Mouse (Mus musculus): ENCODE measurements around the gene Ttc28.

The Ttc28 gene

DNA sequence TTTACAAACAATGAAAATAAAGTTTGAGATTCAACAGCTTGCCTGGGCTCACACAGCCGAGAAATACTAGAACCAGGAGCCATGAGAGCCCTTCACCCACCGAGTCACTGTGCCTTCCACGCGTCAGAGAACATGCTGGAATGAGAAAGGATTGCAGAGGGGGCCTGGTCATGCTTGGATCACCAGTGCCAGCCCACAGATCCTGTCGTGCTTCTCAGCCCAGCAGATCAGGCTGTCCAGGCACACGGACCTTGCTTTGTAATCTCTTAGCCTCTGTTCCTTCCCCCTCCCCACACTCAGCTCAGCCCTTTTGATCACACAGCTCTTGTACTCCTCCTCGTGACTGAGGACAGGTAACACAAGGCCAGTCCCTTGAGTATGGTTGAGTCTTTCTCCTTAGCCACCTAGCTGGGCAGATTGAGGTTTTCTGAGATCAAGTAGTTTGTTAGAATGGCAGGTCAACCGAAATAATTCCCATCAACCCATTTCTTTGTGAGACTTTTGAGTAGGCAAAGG is 334.4 kb downstream of the Ttc28 start:
- no peak for DNase-seq (ENCODE audit: low spot score)

DNA sequence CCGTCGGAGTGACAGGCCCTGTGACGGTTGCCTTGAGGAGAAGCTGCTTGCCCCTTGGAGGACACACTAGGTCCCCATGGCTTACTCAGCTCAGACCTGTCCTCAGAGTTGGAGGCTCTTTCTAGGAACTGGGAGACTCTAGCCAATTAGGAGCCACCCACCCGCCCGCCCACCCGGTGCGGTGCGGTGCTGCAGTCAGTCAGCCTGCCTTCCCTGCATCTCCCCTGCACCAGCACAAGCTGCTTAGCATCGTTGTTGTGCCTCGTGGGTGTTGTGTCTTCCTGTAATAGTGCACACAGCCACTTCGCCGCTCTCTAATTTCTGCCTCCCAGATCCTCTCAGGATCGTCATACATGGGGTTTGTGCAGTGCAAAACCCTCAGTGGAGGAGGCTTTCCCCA is 335.3 kb downstream of the Ttc28 start:
- no peak for DNase-seq (ENCODE audit: low spot score)

DNA sequence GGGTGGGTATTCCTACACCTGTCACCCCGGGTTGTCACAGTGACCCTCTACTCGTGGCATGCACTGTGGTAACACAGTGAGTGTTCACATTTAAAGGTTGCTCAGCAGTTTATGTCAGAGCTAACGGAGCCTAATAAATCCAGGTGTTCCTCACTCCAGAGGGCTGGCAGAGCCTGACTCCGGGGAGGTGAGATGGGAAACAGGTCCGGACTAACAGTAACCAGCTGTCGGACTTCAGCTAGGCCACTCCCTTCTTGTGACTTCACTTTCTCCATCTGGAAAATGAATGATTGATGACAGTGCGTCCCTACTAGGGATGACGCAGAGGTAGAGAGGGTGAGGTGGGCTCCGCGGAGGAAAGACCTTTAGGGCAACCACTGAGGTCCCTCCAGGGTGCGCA is 336.1 kb downstream of the Ttc28 start:
- no peak for DNase-seq (ENCODE audit: low spot score)

DNA sequence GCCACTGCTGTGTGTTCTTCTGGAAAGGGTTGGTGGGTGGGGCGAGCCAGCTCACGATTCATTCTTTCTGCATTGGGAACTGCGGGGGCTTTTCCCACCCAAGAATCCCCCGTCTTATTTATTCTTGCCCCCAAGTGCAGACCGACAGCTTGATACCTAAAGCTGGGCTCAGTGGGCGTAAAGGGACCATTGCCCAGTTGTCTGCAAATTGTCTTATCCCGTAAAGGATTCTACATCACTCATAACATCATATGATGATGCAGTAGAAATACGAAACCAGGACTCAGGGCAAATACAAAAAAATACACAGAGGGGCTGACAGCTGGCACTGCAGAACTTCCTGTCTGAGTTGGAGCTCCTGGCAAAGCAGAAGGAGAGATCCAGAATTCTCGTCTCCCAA is 336.6 kb downstream of the Ttc28 start:
- no peak for DNase-seq (ENCODE audit: low spot score)

DNA sequence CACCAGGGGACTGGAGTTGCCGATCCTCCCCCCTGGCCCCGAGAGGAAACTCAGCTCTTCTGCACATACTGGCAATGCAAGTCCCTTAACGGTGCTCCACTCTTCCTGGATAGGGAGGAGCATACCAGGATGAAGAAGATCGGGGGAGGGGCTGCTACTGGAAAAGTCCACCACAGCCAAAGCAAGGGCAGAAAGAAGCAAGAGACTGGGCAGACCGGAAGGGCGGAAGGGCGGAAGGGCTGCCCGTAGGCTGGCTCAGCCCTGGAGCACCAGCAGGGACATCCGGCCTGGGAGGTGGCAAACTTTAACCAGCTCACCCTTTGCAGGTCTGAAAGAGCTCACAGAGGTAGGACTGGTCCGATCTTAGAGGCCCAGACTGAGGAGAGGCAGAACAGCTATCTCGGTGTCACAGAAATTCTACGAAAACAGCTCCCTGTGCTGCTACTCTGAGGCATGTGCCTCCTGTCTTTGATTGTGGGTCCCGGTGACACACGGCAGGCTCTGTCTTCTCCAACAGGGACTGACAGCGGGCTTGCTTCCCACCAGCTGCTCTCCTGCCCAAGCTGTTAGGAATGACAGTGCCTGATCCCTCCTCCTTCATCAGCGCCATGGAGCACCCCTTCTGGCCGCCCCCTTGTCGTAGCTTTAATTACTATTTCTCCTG is 338.0 kb downstream of the Ttc28 start:
- no peak for DNase-seq (ENCODE audit: low spot score)

DNA sequence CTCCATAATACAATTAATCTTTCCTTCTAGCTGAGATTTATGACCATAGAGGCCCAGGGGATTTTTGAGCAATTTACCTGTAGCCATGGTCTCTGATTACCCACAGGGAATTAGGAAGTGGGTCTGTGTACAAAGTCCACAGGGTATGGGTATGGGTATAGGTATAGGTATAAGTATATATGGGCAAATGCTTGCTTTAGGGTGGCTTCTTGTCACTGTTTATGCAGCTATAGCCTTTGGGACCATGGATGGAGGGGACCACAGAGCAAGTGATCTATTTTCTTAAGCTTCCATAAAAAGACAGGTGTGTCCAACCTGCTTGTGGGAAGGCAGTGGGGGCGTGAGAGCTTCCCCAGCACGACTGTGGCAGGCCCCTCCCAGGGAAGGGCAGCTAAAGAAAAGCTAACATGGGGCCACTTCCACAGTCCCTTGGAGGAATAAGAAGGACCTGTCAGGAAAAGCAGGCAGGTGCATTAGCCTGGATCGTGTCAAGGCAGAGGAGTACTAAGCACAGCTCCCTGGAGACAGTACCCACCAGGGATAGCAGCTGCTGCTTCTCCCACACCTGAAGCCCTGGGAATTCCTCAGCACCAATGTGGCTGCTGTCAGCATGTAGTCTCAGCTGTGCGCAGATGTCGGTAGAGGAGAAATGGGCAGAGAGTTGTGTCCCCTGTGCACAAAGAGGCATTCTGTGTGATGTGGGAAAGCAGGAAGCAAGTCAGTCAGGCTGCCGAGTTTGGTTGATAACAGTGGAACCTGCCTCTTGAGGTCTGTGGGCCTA is 338.7 kb downstream of the Ttc28 start:
- DNase-seq (ENCODE audit: low spot score): no peak

DNA sequence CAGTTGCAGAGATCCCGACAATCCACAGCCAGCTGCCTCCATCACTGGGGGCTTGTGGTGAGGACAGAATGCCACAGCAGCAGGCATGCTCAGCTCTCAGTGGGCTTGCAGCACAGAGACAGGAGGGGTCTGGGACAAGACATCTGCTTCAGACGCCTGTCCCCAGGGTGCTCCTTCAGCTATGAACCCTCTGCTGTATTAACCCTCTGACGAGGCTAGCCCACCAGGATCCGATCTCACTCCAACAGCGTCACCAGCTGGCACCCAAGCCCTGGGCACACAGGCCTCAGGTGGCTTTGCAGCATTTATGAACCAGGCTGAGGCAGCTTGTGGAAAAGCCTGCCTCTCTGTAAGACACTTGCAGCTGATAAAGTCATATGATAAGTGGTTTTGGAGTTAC is 339.4 kb downstream of the Ttc28 start:
- DNase-seq (ENCODE audit: low spot score): no peak

DNA sequence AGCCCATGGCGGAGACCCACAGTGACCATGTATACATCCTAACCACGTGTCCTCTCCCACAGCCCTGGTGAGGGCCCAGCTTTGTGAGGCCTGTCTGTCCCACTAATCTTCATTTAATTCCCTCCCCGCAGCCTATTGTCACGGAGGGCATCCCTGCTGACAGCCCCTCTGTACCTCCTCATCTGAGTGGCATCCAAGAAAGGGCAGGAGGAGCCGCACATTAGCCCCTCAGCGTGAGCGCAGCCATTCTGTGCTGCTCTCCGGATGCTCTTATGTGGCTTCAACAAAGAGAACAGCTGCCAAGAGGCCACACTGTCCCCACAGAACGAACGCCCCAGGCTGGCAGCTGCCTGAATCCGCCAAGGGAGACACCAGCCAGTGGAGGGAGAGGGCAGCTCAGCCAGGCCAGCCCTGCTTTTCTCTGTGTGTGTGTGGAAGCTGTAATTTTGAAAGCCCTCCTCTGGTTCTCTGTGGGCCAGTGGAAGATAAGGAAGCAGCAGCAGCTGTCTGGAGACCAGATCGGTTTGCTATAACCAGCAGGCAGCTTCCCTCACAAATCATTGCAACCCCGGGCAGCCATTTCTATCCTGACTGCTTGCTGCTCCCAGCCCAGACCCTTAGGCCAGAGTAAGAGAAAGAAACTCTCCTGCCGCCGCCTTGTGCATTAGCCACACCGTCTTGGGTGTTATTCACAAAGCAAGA is 341.2 kb downstream of the Ttc28 start:
- DNase-seq (ENCODE audit: low spot score): no peak

DNA sequence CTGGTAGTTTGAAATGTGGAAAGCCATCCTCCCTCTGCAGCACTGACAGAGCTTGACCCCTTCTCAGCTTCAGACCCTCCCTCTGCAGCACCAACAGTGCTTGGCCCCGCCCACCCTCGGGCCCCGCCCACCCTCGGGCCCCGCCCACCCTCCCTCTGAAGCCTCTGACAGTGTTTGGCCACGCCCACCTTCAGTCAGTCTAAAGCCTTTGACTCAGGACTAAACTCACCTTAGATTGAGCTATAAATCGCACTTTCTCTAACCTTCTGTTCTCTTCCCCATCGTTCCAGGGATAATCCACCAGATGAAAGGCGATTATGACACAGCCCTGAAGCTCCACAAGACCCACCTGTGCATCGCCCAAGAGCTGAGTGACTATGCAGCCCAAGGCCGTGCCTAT is 343.2 kb downstream of the Ttc28 start:
- no peak for DNase-seq (ENCODE audit: low spot score)

DNA sequence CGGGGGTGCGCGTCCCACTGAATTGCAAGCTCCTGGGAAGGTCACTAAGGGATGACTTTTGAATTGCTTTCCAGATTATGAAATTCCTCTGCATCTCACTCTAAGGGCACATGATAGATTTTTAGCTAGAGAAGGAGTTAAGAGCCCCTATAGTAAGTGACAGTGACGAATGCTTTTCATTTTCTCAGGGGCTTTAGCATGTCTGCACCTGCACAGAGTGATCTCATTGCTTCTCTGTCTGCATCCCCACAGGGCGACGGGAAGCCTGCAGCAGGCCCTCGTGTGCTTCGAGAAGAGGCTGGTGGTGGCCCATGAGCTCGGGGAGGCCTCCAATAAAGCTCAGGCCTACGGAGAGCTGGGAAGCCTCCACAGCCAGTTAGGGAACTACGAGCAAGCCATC is 345.7 kb downstream of the Ttc28 start:
- no peak for DNase-seq (ENCODE audit: low spot score)

DNA sequence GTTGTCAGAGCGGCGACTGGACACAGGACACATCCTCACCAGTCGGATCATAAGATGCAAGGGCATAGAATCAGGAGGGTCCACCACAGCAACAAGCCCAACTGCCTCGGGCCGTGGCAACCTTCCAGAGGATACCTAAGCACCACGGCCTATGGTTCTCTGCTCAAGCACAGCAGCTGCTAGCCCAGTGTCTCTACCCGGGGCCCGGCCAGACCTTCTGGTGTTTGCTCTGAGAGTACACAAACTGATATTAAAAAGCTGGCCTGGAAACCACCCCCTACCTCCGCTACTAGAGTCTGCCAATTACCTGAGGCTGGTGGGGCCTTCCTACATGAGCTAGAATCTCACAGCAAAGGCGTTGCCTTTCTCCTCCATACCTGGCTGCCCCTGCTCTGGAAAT is 346.9 kb downstream of the Ttc28 start:
- no peak for DNase-seq (ENCODE audit: low spot score)

DNA sequence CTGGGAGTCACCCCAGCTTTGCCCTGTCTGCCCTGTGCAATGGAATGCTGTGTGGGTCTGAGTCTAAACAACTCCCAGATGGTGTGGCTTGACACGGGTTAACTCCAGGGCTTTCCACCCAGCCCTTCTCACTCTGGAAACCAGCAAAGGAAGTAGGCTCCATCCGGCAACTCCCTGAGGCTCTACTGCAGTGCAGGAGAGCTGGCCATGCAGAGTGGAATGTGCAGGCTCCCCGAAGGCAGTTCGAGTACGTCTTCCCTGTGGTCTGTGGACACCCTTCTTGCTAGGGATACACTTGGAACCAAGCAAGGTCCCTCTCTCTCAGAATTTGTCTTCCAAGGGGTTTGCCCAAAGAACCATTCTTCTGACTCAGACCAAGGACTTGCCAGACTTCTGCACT is 348.2 kb downstream of the Ttc28 start:
- DNase-seq (ENCODE audit: low spot score): no peak

DNA sequence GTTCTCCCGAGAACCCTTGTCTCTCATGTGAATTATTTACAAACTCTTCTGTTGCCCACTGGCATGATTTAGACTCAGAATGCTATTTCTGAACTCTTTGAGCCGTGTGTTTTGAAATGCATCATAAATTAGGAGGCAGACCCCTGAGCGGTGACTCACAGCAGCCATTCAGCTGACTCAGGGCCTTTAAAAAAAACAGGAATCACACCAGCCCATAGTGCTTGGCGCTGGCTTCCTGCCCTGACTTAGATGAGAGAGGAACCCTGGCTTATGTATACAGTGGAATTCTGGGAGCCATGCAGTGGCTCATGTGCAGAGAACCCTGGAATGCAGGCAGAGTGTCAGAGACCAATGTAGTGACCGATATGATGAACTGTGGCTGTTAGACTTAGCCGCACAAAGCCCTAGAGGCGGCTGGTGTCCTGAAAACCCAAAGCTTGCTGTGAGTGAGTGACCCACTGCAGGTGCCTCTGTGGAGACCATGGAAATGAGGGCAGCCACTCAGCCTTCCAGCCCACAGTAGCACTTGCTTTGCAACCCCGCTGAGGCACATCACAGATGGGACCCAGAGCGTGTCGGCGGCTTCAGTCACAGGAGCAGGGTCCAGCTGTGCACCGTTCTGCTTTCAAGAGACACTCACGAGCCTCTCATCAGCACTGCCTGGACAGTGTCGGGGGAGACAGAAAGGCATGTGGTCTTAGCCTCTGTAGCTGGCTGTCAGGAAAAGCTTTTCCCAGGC is 348.9 kb downstream of the Ttc28 start:
- no peak for DNase-seq (ENCODE audit: low spot score)

DNA sequence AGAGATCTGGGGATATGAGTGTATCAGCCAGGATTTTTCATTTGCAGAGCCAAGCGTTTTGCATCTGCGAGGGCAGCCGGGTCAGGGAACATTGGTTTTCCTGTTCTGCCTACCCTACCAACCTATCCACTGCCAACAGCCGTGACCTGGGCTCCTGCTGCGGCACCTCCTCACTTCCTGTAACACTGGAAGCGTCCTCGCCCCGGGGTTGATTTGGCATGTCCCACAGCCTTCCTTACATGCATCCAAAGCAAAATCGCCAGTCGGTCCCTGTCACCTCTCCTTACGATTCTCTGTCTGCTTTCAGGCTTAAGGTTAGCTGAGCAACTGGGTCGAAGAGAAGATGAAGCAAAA is 349.4 kb downstream of the Ttc28 start:
- no peak for DNase-seq (ENCODE audit: low spot score)

DNA sequence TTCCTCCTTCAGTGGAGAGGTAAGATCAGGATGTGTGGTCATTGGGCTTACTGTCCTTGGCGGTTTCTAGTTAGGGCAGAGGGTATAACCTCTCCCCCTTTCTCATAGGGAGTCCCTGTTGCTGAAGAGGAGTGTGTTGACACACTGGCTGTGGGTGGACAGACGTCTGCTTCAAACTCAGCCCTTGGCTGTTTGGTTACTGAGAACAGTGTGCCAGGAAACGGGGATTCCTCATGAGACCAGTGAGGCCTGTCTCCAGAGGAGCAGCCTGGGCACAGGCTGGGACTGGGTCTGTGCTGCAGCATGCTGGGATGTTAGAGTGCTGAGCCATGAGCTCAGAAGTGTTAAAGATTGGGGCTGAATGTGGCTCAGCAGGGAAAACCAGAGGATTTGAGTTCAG is 350.1 kb downstream of the Ttc28 start:
- no peak for DNase-seq (ENCODE audit: low spot score)

DNA sequence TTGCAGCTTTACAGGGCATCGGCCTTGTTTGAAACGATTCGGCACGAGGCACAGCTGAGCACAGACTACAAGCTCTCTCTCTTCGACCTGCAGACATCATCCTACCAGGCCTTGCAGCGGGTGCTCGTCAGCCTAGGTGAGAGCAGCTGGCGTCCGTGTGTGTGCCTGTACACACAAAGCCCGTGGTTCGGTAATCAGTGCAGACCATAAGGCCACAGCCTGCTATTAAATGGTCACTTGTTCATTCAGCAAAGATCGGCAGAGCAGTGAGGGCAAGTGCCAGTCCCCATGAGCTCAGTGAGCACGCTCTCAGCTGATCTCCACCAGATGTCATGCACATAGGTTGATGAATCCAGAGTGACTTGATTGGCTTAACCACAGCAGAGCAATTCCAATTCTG is 351.4 kb downstream of the Ttc28 start:
- no peak for DNase-seq (ENCODE audit: low spot score)

DNA sequence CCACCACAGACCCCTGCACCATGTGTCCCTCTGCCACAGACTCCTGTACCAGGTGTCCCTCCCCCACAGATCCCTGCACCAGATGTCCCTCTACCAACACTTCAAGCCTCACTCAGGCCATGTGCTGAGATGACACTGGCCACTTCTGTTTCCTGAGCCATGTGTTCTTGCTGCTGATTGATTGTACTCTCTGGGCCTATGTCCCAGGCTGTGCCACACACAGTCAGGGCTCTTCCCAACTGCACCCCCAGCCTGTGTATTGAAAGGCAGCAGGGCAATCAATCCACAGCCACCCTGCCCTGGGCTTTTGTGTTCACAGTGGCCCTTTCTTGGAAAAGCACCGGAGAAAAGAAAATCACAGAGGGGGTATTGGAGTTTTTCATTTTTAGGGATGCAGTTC is 352.2 kb downstream of the Ttc28 start:
- DNase-seq (ENCODE audit: low spot score): no peak

DNA sequence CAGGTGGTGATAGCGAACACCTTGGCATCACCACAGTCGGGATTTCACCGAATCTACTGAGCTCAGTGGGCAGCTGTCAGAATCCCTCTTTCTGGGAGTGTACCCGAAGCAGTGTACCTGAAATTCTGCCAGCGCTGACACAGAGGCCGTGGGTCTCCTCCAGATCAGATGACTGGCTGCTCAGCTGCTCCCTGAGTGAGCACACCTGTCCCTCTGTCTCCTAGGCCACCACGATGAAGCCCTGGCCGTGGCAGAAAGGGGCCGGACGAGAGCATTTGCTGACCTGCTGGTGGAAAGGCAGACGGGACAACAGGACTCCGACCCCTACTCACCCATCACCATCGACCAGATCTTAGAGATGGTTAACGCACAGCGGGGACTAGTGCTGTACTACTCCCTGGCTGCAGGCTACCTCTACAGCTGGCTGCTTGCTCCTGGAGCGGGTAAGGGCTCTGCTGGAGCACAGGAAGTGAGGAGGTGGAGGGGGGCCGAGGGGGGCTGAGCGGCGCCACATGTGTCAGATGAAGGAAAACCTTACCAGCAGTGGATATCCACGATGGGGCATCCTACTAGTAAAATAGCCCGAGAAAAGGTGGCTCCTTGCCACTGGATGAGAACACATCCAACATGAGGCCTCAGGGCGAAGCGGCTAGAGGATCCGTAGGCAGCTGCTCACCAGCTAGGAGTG is 353.6 kb downstream of the Ttc28 start:
- no peak for DNase-seq (ENCODE audit: low spot score)

DNA sequence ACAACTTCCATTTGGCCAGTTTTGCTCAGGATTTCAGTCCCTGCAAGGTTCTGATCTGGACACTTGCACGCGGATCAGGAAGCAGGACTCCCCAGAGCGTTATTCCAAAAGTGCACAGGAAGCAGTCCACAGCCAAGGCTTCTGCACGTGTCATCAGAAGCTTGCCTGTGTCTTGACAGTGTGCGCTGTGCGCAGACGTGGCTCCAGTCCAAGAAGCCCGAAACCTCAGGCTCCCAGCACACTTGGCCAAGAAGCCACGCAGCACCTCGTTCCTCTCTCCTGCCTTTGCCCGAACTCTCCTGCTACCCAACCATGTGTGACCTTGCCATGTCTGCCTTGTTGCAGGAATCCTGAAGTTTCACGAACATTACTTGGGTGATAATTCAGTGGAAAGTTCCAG is 355.5 kb downstream of the Ttc28 start:
- DNase-seq (ENCODE audit: low spot score): no peak

DNA sequence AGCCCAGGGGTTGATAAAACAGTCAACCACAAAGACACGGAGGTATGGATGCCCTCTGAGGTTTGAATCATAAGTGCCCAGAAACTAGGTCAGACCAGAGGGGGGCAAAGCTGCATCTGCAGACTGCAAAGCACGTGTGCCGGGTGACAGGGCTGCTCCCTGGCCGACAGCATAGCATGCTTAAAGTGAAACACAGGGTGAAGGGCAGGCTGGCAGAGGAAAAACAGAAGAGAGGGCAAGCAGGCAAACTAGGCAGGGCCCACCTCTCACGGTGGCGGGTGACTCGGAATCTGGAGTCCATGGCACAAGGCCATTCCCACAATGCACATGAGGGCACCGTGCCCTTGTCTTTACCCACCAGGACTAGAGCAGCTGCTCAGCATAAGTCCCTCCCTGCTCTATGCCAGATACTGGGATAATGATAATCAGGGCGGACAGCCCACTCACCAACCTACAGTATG is 357.6 kb downstream of the Ttc28 start:
- no peak for DNase-seq (ENCODE audit: low spot score)

DNA sequence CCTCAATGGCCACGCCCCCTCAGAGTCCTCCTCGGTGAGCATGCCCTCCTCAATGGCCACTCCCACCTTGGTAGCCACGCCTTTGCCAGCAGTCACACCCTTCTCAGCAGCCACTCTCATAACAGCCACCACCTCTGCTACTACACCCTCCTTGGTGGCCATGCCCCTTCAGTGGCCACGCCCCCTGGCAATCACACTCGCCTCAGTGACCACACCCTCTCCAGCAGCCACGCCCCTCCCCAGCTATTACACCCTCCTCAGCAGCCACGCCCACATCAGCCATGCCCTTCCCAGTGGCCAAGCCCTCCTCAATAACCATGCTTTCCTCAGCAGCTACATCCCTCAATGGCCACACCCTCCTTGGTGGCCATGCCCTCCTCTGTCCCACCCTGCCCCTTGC is 359.6 kb downstream of the Ttc28 start:
- DNase-seq (ENCODE audit: low spot score): peak; percentile 62

Data from testis, postnatal 10 days (tissue).